Mouse (Mus musculus) left cerebral cortex, postnatal 36 days (tissue): ENCODE measurements around the gene Phox2b. TPM values are rescaled to one million over a fixed set of nuclear protein-coding genes. Genes with fewer than 3 reads are reported as not detected.

Experiments used
- DNase-seq, 2 experiments: peaks; one replicate each; pipeline ENCODE4 v3.0.0; 2021 to 2022; ENCODE audit warnings: low spot score in 2 of 2, mixed read lengths in 1 of 2
- intact Hi-C: fragments of 180-260 bp; cut with DNase I; formaldehyde crosslinking; loops from one replicate; pipeline ENCODE4 v1.15.1; 2025
- microRNA-seq: library from miRNA; unstranded; fragments of <30 nt; microRNA quantifications from one replicate; pipeline ENCODE4 v1.2.0, GENCODE M21; 2022
- total RNA-seq, 2 experiments: library from RNA; stranded (reverse); gene quantifications; 2 replicates each; pipeline ENCODE4 v1.2.3; 2021

Phox2b gene
- total RNA-seq, 2 experiments from 2014 or later, result not detected

- intact Hi-C loops, result loop anchor here (5.0 kb wide), 1 partner anchor 511 kb away; the partner anchor contains the start of gene Shisa3
- peak in 1 of 2 experiments; percentile 7 for DNase-seq
Measured at GRCm38 (mm10) chr5:67095651-67096377, 3.3 kb downstream of the Phox2b start.

GRCm38 (mm10) chr5:67095153-67095552, 3.9 kb downstream of the Phox2b start:
- intact Hi-C loops, result loop anchor here (5.0 kb wide), 1 partner anchor 512 kb away; the partner anchor contains the start of gene Shisa3
- DNase-seq, result peak in 1 of 2 experiments; percentile 6

GRCm38 (mm10) chr5:67093991-67094390, 5.1 kb downstream of the Phox2b start:
- no peak for DNase-seq
- intact Hi-C loops, result no loop called here

GRCm38 (mm10) chr5:67091766-67092165, 7.3 kb downstream of the Phox2b start:
- intact Hi-C loops, result no loop called here
- no peak for DNase-seq

- intact Hi-C loops, result no loop called here
Measured at GRCm38 (mm10) chr5:67090856-67091255, 8.2 kb downstream of the Phox2b start.

GRCm38 (mm10) chr5:67083117-67083516, 16.0 kb downstream of the Phox2b start:
- intact Hi-C loops, result no loop called here
- no peak for DNase-seq

More at GRCm38 (mm10) chr5:67090856-67091255, 8.2 kb downstream of the Phox2b start:
- DNase-seq, result no peak

GRCm38 (mm10) chr5:67063596-67063995, 35.5 kb downstream of the Phox2b start:
- no peak for DNase-seq
- intact Hi-C loops, result no loop called here

GRCm38 (mm10) chr5:67060519-67060918, 38.6 kb downstream of the Phox2b start:
- intact Hi-C loops, result no loop called here
- no peak for DNase-seq

GRCm38 (mm10) chr5:67057803-67058202, 41.3 kb downstream of the Phox2b start:
- intact Hi-C loops, result no loop called here
- DNase-seq, result no peak

- peak in 1 of 2 experiments; percentile 13 for DNase-seq
- intact Hi-C loops, result loop anchor here (1.0 kb wide), 1 partner anchor 184 kb away; no protein-coding TSS in a partner anchor
Measured at GRCm38 (mm10) chr5:67048003-67048402, 51.1 kb downstream of the Phox2b start.

Small RNA genes within 50 kb of the gene (microRNA-seq; reads per million reads assigned to microRNA genes)
- not detected for gene Gm23841

Other genes with a start within 250 kb of the Phox2b start
- gene Tmem33, start 161.3 kb upstream of the Phox2b start, total RNA-seq, result 10 to 100 TPM; 84.8 to 97.0 TPM
- 100 to 1,000 TPM; 183 to 199 TPM for gene Slc30a9, start 207.7 kb upstream of the Phox2b start, total RNA-seq